Mouse (Mus musculus) stomach, postnatal 0 days (tissue): ENCODE measurements at regions not wholly inside any gene's neighbourhood (a gene's known extent, or its start where the extent isn't known, plus 50 kb on each side); places are given as distances from the start of the nearest gene placed in this dataset.
A peak's percentile ranks its signal among the peaks of the same experiment; 100 is the strongest.

Source experiments
- ATAC-seq: fragments of 200-750 bp; cut with Nextera tagmentation; 2 replicates; pipeline ENCODE4 v1.8.0; 2017; ENCODE audit not compliant: low FRiP score, low TSS enrichment
- DNase-seq: peaks from one replicate; pipeline ENCODE4 v3.0.0-alpha.2; 2016; ENCODE audit warnings: low spot score
- H3K27ac ChIP-seq: fragments of 300-500 bp; sonication (generic); replicated peaks from 2 replicates; pipeline ENCODE4 v1.5.1; 2014; ENCODE audit warnings: mild to moderate bottlenecking, control low read depth
- H3K27me3 ChIP-seq: fragments of 300-500 bp; sonication (generic); 2 replicates; pipeline ENCODE4 v1.6.1; 2014; ENCODE audit warnings: low read length; ENCODE audit not compliant: control insufficient read depth, insufficient read depth
- H3K36me3 ChIP-seq: fragments of 300-500 bp; sonication (generic); 2 replicates; pipeline ENCODE4 v1.6.1; 2014; ENCODE audit warnings: low read length, mixed read lengths; ENCODE audit not compliant: control insufficient read depth, insufficient read depth
- H3K4me1 ChIP-seq: fragments of 300-500 bp; sonication (generic); replicated peaks from 2 replicates; pipeline ENCODE4 v1.6.1; 2014; ENCODE audit warnings: antibody characterized with exemption; ENCODE audit not compliant: control insufficient read depth, insufficient read depth
- H3K4me2 ChIP-seq: fragments of 300-500 bp; sonication (generic); replicated peaks from 2 replicates; pipeline ENCODE4 v1.6.1; 2014; ENCODE audit warnings: low read depth, mild to moderate bottlenecking, control low read depth, moderate library complexity
- H3K4me3 ChIP-seq: fragments of 300-500 bp; sonication (generic); 2 replicates; pipeline ENCODE4 v1.5.1; 2014; ENCODE audit warnings: low read depth, low read length, control low read depth
- H3K9ac ChIP-seq: fragments of 300-500 bp; sonication (generic); 2 replicates; pipeline ENCODE4 v1.6.1; 2014; ENCODE audit warnings: mild to moderate bottlenecking, low read length, control low read depth, mixed read lengths
- H3K9me3 ChIP-seq: fragments of 300-500 bp; sonication (generic); 2 replicates; pipeline ENCODE4 v1.6.1; 2016; ENCODE audit warnings: low read length; ENCODE audit not compliant: control insufficient read depth
- CTCF ChIP-seq: IDR thresholded peaks from 2 replicates; pipeline ENCODE4 v1.5.1; 2016; ENCODE audit warnings: antibody characterized with exemption, low read depth, mild to moderate bottlenecking, moderate library complexity
- EP300 ChIP-seq: optimal IDR thresholded peaks from 2 replicates; pipeline ENCODE3; 2016; ENCODE audit warnings: antibody characterized with exemption
- WGBS: fragments of 180-500 bp; shearing (Covaris S2); extraction: QIAGEN DNeasy Blood & Tissue Kit; methylation state at CpG from one replicate; pipeline ENCODE4 v1.1.7; 2014; 5-methylcytosine and 5-hydroxymethylcytosine counted together

DNA sequence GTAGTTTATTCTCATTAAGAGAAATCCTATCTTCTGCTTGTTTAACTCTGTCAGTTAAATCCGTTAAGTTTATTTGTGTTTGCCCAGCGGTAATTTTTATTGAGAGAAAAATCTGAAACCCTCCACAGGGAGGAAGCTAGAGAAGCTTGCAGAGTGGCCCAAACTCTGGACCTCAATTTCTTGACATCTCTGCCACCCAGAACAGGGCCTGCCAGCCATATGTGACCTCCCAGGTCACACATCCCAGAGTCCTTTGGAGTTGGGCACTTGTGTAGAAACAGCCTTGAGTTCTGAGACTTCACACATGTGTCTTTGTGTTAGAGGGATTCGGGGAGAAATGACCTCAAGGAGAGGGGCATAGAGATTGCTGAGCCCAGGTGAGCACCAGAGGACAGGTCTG is 109.0 kb upstream of the Zfp618 start:
- ATAC-seq = no peak
- H3K36me3 ChIP-seq = no peaks in the 10 kb centered on the region
- no peaks in the 10 kb centered on the region for H3K9me3 ChIP-seq
- no peaks in the 10 kb centered on the region for H3K27me3 ChIP-seq
- H3K4me2 ChIP-seq = no peak overlapping the region
- H3K4me3 ChIP-seq = no peak overlapping the region
- DNase-seq = no peak
- H3K4me1 ChIP-seq = no peaks in the 10 kb centered on the region
- WGBS = 67% methylated on average over 3 of the region's 3 CpGs
- no peak overlapping the region for H3K27ac ChIP-seq
- no peak for TF ChIP-seq EP300
- no peak for TF ChIP-seq CTCF
- H3K9ac ChIP-seq = no peak overlapping the region

DNA sequence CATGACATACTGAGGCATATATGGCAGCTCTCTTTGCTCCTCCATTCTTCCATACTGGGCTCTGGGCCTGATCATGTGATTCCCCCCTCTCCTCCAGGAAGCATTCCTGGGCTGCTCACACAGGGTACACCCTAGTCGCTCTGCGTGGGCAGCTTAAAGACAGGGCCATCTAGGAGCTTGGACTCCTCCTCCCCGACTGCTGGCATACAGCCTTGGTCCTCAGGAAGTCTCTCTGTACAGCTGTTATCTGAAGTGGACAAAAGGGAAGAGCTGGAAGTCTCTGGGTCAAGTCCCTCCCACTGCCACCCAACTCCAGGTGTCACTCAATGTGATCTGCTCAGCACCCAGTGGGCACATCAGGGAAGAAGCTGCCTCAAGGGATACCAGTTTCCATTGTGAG is 102.6 kb upstream of the Zfp618 start:
- DNase-seq (no peak), ATAC-seq (no peak)
- no peak overlapping the region for H3K9ac ChIP-seq
- no peaks in the 10 kb centered on the region for H3K4me1 ChIP-seq
- no peak overlapping the region for H3K27ac ChIP-seq
- no peak overlapping the region for H3K4me2 ChIP-seq
- H3K4me3 ChIP-seq = no peak overlapping the region
- H3K9me3 ChIP-seq = no peaks in the 10 kb centered on the region
- H3K36me3 ChIP-seq = no peaks in the 10 kb centered on the region
- TF ChIP-seq EP300 (no peak), CTCF (no peak)
- H3K27me3 ChIP-seq = no peaks in the 10 kb centered on the region
- 70% methylated on average over 3 of the region's 3 CpGs for WGBS

DNA sequence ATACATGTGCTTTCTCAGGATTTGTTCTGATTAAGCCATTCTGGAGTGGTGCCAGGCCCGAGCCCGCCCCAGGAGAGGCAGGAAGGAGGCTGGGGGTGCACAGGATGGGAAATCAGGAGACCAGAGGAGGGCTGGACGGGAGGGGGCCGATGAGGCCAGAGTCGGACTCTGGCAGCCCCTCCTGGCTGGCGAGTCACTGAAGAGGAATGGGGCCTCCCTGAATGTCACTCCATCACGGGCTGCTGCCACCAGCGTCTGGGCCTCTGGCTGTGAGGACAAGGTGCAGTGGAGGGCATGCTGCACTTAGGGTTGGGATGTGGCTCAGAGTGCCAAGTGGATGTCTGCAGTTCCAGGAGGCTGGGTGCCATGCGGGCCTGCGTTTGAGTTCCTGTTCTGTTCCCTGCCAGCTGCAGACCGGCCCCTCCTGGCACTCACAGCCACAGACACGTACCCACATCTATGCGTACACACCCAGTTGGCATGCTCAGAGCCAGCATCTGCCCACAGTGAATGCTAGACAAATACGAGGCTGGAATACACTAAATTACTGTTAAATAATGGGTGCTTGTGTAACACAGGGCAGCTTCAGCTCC is 94.9 kb upstream of the Zfp618 start:
- Histone ChIP-seq H3K27me3 (no peaks in the 10 kb centered on the region), H3K9me3 (no peaks in the 10 kb centered on the region), H3K4me3 (no peak overlapping the region), H3K36me3 (no peaks in the 10 kb centered on the region), H3K9ac (no peak overlapping the region), H3K4me2 (no peak overlapping the region), H3K4me1 (no peaks in the 10 kb centered on the region), H3K27ac (no peak overlapping the region)
- WGBS = 40% methylated on average over 14 of the region's 14 CpGs
- TF ChIP-seq CTCF (no peak), EP300 (no peak)
- ATAC-seq (peak; percentile 38; the same call in 1 of the 2 replicates), DNase-seq (no peak)

DNA sequence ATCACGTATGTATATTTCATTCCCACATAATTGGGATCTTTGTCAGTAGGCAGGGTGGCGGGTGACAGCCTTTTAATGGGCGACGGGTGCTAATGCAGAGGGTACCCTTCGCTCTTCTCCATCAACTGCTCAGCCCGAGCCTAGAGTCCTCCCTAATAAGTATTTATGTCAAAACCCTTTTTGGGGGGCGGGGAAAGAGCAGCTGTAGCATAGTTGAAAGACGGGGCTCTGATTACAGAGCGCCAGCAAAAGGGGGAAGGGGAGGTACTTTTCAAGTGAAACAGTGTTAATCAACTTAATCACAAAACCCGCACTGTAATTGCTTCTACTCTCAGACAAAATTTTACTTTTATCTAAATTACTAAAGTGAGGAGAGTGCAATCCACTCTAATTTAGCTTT is 92.8 kb upstream of the Zfp618 start:
- H3K9me3 ChIP-seq = no peaks in the 10 kb centered on the region
- no peak overlapping the region for H3K9ac ChIP-seq
- DNase-seq (no peak), ATAC-seq (no peak)
- TF ChIP-seq CTCF (no peak), EP300 (no peak)
- H3K27me3 ChIP-seq = no peaks in the 10 kb centered on the region
- WGBS = 81% methylated on average over 10 of the region's 10 CpGs
- H3K4me3 ChIP-seq = no peak overlapping the region
- no peak overlapping the region for H3K27ac ChIP-seq
- no peaks in the 10 kb centered on the region for H3K36me3 ChIP-seq
- H3K4me2 ChIP-seq = no peak overlapping the region
- no peaks in the 10 kb centered on the region for H3K4me1 ChIP-seq

DNA sequence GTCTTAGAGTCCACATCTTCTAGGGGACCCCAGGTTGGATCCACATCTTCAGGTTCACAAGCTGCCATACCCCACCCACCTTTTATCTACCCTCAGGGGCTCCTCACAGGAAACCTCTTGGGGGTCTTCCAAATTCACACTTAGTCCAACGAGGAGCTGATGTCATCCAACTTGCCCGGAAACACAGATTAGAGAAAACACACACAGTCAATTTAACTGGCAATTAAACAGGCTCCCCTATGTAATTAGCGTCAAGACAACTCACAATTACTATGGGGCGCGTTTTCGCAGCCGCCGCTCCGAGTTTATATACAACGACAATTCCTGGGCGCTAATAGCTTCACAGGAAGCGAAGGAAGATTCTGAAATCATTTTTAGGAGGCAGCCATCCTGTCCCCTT is 91.4 kb upstream of the Zfp618 start:
- DNase-seq = no peak
- Histone ChIP-seq H3K9me3 (no peaks in the 10 kb centered on the region), H3K27ac (no peak overlapping the region), H3K9ac (no peak overlapping the region), H3K4me2 (no peak overlapping the region), H3K27me3 (no peaks in the 10 kb centered on the region), H3K36me3 (no peaks in the 10 kb centered on the region), H3K4me3 (no peak overlapping the region), H3K4me1 (no peaks in the 10 kb centered on the region)
- no peak for TF ChIP-seq EP300
- no peak for TF ChIP-seq CTCF
- ATAC-seq = no peak
- 79% methylated on average over 12 of the region's 12 CpGs for whole genome bisulfite sequencing

DNA sequence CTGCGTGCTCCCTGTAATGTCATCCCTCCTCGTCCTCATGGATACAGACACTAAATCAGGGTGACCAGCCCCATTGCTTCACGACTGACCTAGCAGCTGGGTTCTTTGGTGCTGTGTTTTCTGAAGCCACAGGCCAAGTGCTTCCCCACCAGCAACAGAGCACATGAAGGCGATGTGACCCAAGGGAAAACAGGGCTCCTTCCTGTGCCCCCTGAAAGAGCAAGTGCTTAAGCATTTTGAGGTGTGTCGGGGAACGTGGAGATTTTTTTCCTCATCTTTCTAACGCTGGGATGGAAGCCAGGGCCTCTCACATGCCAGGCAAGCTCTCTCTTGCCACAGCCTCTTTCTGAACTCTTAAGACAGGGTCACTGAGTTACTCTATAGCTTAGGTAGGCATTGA is 87.3 kb upstream of the Zfp618 start:
- Histone ChIP-seq H3K4me1 (no peaks in the 10 kb centered on the region), H3K4me3 (no peak overlapping the region), H3K4me2 (no peak overlapping the region), H3K9ac (no peak overlapping the region), H3K36me3 (no peaks in the 10 kb centered on the region), H3K27me3 (no peaks in the 10 kb centered on the region), H3K9me3 (no peaks in the 10 kb centered on the region), H3K27ac (no peak overlapping the region)
- DNase-seq (no peak), ATAC-seq (no peak)
- no peak for TF ChIP-seq CTCF
- no peak for TF ChIP-seq EP300
- 68% methylated on average over 7 of the region's 7 CpGs for WGBS
